Mouse (Mus musculus): ENCODE results near the gene Slc7a1. TPM values are rescaled to one million over a fixed set of nuclear protein-coding genes. Genes with fewer than 3 reads are reported as not detected.

The Slc7a1 gene
- polyA plus RNA-seq, 1 experiment from 2014 or later = 43.8 TPM

DNA sequence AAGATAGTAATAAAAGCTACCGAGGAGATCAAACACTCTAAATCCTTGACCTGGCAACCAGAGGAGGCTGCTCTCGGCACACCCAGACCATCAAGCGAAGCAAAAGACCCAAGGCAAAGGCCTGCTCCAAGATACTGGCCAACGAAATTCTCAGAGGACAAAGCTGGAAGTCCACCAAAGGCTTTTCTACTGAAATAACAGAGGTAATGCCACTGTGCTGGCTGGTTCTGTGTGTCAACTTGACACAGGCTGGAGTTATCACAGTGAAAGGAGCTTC, 21.5 kb downstream of the Slc7a1 start:
- Histone ChIP-seq H3K27me3 (replicated peaks; ENCODE audit: control insufficient read depth, insufficient read depth, low read length) (no peaks in the 10 kb centered on the region), H3K4me1 (replicated peaks; ENCODE audit: control insufficient read depth, insufficient read depth, low read length) (no peaks in the 10 kb centered on the region), H3K9me3 (ENCODE audit: control insufficient read depth, low read length) (0 out of 2 replicates have a peak, but pooled peaks cover 6% of the 10 kb centered on the region), H3K36me3 (ENCODE audit: control insufficient read depth, insufficient read depth, low read length) (no peaks in the 10 kb centered on the region), H3K9ac (ENCODE audit: low read length) (no peak overlapping the region), H3K4me2 (ENCODE audit: low read length) (no peak overlapping the region), H3K4me3 (ENCODE audit: low read depth, low read length) (no peak overlapping the region), H3K27ac (ENCODE audit: low read depth) (no peak overlapping the region)
- WGBS = 89% methylated on average over 4 of the region's 4 CpGs
- DNase-seq (ENCODE audit: low spot score) = no peak
- no peak for ATAC-seq (replicated peaks; ENCODE audit: low FRiP score, low TSS enrichment, low read depth)

GRCm38 (mm10) chr5:148377439-148378231, 22.1 kb downstream of the Slc7a1 start:
- DNase-seq (ENCODE audit: low spot score) = no peak
- ATAC-seq (replicated peaks; ENCODE audit: low FRiP score, low TSS enrichment, low read depth) = no peak
- WGBS = 91% methylated on average over 17 of the region's 17 CpGs
- Histone ChIP-seq H3K27me3 (replicated peaks; ENCODE audit: control insufficient read depth, insufficient read depth, low read length) (no peaks in the 10 kb centered on the region), H3K4me2 (ENCODE audit: low read length) (no peak overlapping the region), H3K27ac (ENCODE audit: low read depth) (no peak overlapping the region), H3K4me3 (ENCODE audit: low read depth, low read length) (no peak overlapping the region), H3K4me1 (replicated peaks; ENCODE audit: control insufficient read depth, insufficient read depth, low read length) (no peaks in the 10 kb centered on the region), H3K9ac (ENCODE audit: low read length) (no peak overlapping the region), H3K36me3 (ENCODE audit: control insufficient read depth, insufficient read depth, low read length) (no peaks in the 10 kb centered on the region), H3K9me3 (ENCODE audit: control insufficient read depth, low read length) (0 out of 2 replicates have a peak, but pooled peaks cover 6% of the 10 kb centered on the region)

DNA sequence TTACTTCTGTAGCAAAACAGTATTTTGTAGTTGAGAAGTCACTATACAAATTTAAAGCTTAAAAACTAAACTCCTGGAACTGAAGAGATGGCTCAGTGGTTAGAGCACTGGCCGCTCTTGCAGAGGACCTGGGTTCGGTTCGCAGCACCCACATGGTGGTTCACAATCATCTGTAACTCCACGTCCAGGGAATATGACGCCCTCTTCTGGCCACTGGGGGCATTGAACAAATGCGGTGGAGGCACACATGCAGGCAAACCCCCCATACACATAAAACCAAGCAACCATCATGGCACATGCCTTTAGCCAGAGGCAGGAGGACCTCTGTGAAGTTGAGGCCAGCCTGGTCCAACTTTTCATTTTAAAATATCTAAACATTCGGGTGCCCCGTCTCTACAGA, 23.3 kb downstream of the Slc7a1 start:
- Histone ChIP-seq H3K9ac (ENCODE audit: low read length) (no peak overlapping the region), H3K27ac (ENCODE audit: low read depth) (no peak overlapping the region), H3K4me3 (ENCODE audit: low read depth, low read length) (no peak overlapping the region), H3K4me1 (replicated peaks; ENCODE audit: control insufficient read depth, insufficient read depth, low read length) (no peaks in the 10 kb centered on the region), H3K4me2 (ENCODE audit: low read length) (no peak overlapping the region), H3K27me3 (replicated peaks; ENCODE audit: control insufficient read depth, insufficient read depth, low read length) (no peaks in the 10 kb centered on the region), H3K9me3 (ENCODE audit: control insufficient read depth, low read length) (0 out of 2 replicates have a peak, but pooled peaks cover 6% of the 10 kb centered on the region), H3K36me3 (ENCODE audit: control insufficient read depth, insufficient read depth, low read length) (no peaks in the 10 kb centered on the region)
- 92% methylated on average over 8 of the region's 8 CpGs for WGBS
- no peak for DNase-seq (ENCODE audit: low spot score)
- ATAC-seq (replicated peaks; ENCODE audit: low FRiP score, low TSS enrichment, low read depth) = no peak

DNA sequence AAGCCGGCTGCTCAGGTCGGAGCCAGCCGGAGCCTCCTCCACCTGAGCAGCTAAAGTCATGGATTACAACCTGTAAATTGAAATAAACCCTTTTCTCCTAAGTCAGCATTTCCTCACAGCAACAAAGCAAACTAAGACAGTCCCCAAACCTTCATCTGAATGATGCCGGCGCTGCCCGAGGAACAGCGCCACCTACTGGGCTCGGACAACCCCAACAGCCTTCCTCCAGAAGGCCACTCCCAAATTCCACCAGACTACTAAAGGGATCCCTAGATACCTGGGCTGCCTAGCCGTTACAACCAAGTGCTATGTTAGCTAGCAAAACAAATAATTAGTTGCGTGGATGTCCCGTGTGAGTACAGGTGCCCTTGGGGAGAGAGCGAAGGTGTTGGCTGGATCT, 24.2 kb downstream of the Slc7a1 start:
- WGBS = 76% methylated on average over 12 of the region's 12 CpGs

DNA sequence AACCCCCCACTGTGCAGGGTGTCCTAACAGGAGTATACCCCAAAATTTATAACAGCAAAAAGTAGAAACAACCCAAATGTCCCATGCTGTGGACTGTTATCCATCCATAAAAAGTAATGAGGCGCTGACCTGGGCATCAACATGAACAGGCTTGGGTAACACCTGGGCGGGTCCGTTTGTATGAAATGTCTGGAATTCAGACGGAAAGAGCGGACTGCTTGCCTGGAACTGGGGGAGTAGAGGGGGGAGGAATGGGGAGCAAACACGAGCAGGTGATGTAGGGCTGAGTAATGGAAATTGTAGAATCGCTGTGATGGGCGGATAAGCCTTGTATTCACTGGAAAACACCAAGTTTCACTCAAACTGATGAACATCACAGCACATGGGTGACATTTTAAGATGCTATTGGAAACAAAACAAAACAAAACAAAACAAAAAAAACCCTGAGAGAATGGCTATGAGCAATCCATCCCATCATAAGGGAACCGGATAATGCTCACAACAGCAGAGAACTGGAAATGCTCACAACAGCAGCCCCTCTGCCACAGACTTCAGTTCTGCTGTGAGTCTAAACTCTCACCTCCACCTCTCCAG, 26.5 kb downstream of the Slc7a1 start:
- peaks cover 11% of the 10 kb centered on the region; the same call in 1 of the 2 replicates for H3K9me3 ChIP-seq (ENCODE audit: control insufficient read depth, low read length)
- no peaks in the 10 kb centered on the region for H3K4me1 ChIP-seq (replicated peaks; ENCODE audit: control insufficient read depth, insufficient read depth, low read length)
- no peaks in the 10 kb centered on the region for H3K36me3 ChIP-seq (ENCODE audit: control insufficient read depth, insufficient read depth, low read length)
- H3K4me3 ChIP-seq (ENCODE audit: low read depth, low read length) = no peak overlapping the region
- no peak for DNase-seq (ENCODE audit: low spot score)
- WGBS = 76% methylated on average over 9 of the region's 9 CpGs
- no peaks in the 10 kb centered on the region for H3K27me3 ChIP-seq (replicated peaks; ENCODE audit: control insufficient read depth, insufficient read depth, low read length)
- H3K4me2 ChIP-seq (ENCODE audit: low read length) = no peak overlapping the region
- no peak overlapping the region for H3K27ac ChIP-seq (ENCODE audit: low read depth)
- no peak overlapping the region for H3K9ac ChIP-seq (ENCODE audit: low read length)
- no peak; the same call in 1 of the 2 replicates for ATAC-seq (replicated peaks; ENCODE audit: low FRiP score, low TSS enrichment, low read depth)

More for the DNA sequence above, 24.2 kb downstream of the Slc7a1 start:
- no peaks in the 10 kb centered on the region for H3K4me1 ChIP-seq (replicated peaks; ENCODE audit: control insufficient read depth, insufficient read depth, low read length)
- no peak overlapping the region for H3K27ac ChIP-seq (ENCODE audit: low read depth)
- no peak overlapping the region for H3K4me3 ChIP-seq (ENCODE audit: low read depth, low read length)
- no peak overlapping the region for H3K9ac ChIP-seq (ENCODE audit: low read length)
- no peaks in the 10 kb centered on the region for H3K27me3 ChIP-seq (replicated peaks; ENCODE audit: control insufficient read depth, insufficient read depth, low read length)
- DNase-seq (ENCODE audit: low spot score) = no peak
- no peak overlapping the region for H3K4me2 ChIP-seq (ENCODE audit: low read length)
- no peak for ATAC-seq (replicated peaks; ENCODE audit: low FRiP score, low TSS enrichment, low read depth)
- H3K36me3 ChIP-seq (ENCODE audit: control insufficient read depth, insufficient read depth, low read length) = no peaks in the 10 kb centered on the region
- H3K9me3 ChIP-seq (ENCODE audit: control insufficient read depth, low read length) = 0 out of 2 replicates have a peak, but pooled peaks cover 6% of the 10 kb centered on the region

DNA sequence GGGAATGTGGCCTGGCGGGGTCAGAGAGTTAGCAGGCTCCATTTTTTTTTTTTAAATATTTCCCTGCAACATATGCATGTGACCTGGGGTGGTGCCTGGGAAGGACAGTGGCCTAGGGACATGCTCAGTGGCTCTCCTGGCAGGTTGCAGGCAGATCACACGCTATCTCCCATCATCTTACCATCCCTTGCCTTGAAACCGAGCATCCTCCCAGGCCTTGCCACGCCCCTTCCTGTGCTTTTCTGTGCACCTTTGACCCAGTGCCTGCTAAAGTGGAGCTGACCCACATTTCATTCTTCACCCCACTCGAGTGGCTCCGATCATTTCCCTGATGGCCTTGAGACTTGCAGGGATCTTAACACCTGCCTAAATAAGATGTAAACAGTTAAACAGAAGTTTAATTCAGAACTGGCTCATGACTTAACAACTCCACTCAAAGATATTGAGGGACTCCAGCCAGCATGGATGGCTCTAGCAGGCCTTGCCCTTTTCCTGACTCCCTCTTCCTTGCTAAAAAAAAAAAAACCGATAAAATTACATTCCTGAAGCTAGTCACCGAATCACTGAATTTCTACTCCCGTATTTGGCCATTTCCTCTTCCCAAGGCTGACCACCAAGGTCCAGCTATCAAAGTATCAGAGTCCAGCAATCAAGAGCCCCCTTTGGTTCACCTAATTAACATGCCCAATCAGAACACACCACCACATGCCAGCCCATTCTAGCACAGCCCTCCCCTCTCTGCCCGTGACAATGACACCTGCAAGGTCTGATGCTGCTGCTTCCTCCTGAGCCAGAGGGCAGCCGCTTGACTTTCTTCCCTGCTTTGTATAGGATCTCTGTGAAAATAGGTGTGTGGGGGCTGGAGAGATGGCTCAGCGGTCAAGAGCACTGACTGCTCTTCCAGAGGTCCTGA, 27.4 kb downstream of the Slc7a1 start:
- Histone ChIP-seq H3K4me1 (replicated peaks; ENCODE audit: control insufficient read depth, insufficient read depth, low read length) (no peaks in the 10 kb centered on the region), H3K9ac (ENCODE audit: low read length) (no peak overlapping the region), H3K36me3 (ENCODE audit: control insufficient read depth, insufficient read depth, low read length) (no peaks in the 10 kb centered on the region), H3K9me3 (ENCODE audit: control insufficient read depth, low read length) (peaks cover 11% of the 10 kb centered on the region; the same call in 1 of the 2 replicates), H3K27me3 (replicated peaks; ENCODE audit: control insufficient read depth, insufficient read depth, low read length) (no peaks in the 10 kb centered on the region), H3K4me2 (ENCODE audit: low read length) (no peak overlapping the region), H3K4me3 (ENCODE audit: low read depth, low read length) (no peak overlapping the region), H3K27ac (ENCODE audit: low read depth) (no peak overlapping the region)
- ATAC-seq (replicated peaks; ENCODE audit: low FRiP score, low TSS enrichment, low read depth) = no peak
- DNase-seq (ENCODE audit: low spot score) = no peak
- 74% methylated on average over 12 of the region's 12 CpGs for WGBS

DNA sequence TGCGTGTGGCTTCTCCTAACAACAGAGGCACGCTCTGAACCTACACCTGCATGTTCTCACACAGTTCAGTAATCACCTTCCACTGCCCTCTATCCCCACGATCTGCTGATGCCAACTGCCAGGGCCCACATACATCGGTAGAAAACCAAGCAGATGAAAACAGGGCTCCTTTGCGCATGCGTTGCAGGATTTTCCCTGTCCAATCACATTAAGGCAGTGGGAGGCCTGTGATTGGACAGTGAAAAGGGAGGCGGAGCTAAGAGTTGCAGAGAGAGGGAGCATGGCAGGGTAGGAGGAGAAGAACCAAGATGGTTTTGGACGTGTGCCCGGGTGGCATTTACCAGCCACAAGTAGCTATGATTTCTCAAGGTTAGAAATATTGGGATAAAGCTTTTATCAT, 28.3 kb downstream of the Slc7a1 start:
- Histone ChIP-seq H3K4me3 (ENCODE audit: low read depth, low read length) (no peak overlapping the region), H3K4me2 (ENCODE audit: low read length) (no peak overlapping the region), H3K9me3 (ENCODE audit: control insufficient read depth, low read length) (peaks cover 10% of the 10 kb centered on the region; the same call in 1 of the 2 replicates), H3K36me3 (ENCODE audit: control insufficient read depth, insufficient read depth, low read length) (no peaks in the 10 kb centered on the region), H3K27ac (ENCODE audit: low read depth) (no peak overlapping the region), H3K4me1 (replicated peaks; ENCODE audit: control insufficient read depth, insufficient read depth, low read length) (no peaks in the 10 kb centered on the region), H3K27me3 (replicated peaks; ENCODE audit: control insufficient read depth, insufficient read depth, low read length) (no peaks in the 10 kb centered on the region), H3K9ac (ENCODE audit: low read length) (no peak overlapping the region)
- ATAC-seq (replicated peaks; ENCODE audit: low FRiP score, low TSS enrichment, low read depth) (no peak), DNase-seq (ENCODE audit: low spot score) (no peak)
- WGBS = 95% methylated on average over 9 of the region's 9 CpGs

- ATAC-seq (replicated peaks; ENCODE audit: low FRiP score, low TSS enrichment, low read depth) (no peak), DNase-seq (ENCODE audit: low spot score) (no peak)
- H3K4me2 ChIP-seq (ENCODE audit: low read length) = no peak overlapping the region
- H3K9ac ChIP-seq (ENCODE audit: low read length) = no peak overlapping the region
- H3K27ac ChIP-seq (ENCODE audit: low read depth) = no peak overlapping the region
- peaks cover 5% of the 10 kb centered on the region; the same call in 1 of the 2 replicates for H3K9me3 ChIP-seq (ENCODE audit: control insufficient read depth, low read length)
- no peaks in the 10 kb centered on the region for H3K27me3 ChIP-seq (replicated peaks; ENCODE audit: control insufficient read depth, insufficient read depth, low read length)
- no peak overlapping the region for H3K4me3 ChIP-seq (ENCODE audit: low read depth, low read length)
- no peaks in the 10 kb centered on the region for H3K4me1 ChIP-seq (replicated peaks; ENCODE audit: control insufficient read depth, insufficient read depth, low read length)
- 100% methylated on average over 1 of the region's 1 CpGs for WGBS
- H3K36me3 ChIP-seq (ENCODE audit: control insufficient read depth, insufficient read depth, low read length) = no peaks in the 10 kb centered on the region
Observed at GRCm38 (mm10) chr5:148370624-148371023, 29.1 kb downstream of the Slc7a1 start.

Data from intestine, embryonic 14.5 days (tissue).